Mouse (Mus musculus) heart, postnatal 4 days (tissue): ENCODE data around the gene Chrd. TPM values are rescaled to one million over a fixed set of nuclear protein-coding genes. Genes with fewer than 3 reads are reported as not detected.

ENCODE experiments used
- DNase-seq: peaks from one replicate; pipeline ENCODE4 v3.0.0; 2021
- total RNA-seq, 2 experiments: library from RNA; stranded (reverse); gene quantifications; 2 replicates each; pipeline ENCODE4 v1.2.3; 2021

Chrd gene
- 1 to 10 TPM; 1.6 to 1.9 TPM for total RNA-seq

DNA sequence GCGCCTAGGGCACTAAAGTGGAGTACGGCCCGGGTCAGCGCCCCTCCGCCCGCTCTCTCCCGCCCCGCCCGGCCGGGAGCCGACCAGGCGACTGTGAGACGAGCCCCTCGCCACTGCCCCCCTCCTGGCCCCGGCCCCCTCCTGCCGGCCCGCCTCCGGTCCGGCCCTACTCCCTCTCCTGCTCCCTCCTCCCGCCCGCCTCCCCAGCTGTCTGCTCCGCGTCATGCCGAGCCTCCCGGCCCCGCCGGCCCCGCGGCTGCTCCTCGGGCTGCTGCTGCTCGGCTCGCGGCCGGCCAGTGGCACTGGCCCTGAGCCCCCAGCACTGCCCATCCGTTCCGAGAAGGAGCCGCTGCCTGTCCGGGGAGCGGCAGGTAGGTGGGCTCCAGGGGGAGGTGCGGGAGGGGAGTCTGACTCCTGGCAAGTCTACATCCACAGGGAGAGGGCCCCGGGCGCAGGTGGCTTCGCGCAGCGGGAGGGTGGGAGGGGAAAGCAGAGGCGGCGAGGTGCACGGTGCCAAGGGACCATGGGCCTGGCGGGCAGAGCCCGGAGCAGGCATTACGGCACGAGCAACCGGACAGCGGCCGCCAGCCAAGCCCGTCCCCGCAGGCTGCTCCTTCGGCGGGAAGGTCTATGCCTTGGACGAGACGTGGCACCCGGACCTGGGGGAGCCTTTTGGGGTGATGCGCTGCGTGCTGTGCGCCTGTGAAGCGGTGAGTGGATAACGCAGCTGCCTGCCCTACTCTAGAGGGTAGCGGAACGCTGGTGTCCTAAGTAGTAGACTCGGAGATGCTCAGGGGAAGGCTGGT, at the start of gene Chrd:
TSS of gene Chrd (plus strand) at position 203 of the 806 bp plus-strand sequence.
- DNase-seq: peak; percentile 74

DNA sequence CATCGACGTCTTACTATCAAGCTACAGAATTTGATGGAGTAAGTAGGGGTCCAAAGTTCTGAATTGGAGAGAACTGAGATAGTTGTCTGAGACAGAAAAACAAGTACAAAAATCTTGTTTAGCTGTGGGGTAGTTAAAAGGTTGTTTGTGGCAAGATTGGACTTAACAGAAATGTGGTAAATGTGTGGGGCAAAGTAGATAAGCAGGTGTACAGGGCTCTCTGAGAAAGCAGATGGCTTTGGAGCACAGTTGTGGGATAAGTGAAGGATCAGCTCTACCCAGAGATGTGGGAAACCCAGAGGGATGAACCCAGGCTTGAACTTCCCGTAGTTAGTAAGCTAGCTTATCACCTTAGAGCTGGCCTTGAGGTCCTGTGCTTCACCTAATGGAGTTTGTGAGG, 42.2 kb upstream of the Chrd start:
- no peak for DNase-seq

DNA sequence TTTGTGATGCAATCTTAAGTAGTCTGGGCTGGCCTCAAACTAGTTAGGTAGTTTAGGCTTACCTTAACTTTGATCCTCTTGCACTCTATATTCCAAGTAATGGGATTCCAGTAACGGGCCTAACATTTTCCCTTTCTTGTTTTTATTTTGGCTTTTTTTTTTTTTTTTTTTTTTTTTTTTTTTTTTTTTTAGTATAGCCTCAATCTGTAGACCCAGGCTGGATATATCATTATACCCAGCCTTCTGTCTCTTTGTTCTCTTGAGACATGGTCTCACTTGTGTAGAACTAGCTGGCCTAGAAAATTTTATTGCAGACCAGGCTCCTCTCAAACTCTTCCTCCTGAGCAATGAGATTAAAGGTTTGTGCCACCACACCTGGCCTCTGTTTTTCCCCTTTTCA, 41.3 kb upstream of the Chrd start:
- DNase-seq: no peak

DNA sequence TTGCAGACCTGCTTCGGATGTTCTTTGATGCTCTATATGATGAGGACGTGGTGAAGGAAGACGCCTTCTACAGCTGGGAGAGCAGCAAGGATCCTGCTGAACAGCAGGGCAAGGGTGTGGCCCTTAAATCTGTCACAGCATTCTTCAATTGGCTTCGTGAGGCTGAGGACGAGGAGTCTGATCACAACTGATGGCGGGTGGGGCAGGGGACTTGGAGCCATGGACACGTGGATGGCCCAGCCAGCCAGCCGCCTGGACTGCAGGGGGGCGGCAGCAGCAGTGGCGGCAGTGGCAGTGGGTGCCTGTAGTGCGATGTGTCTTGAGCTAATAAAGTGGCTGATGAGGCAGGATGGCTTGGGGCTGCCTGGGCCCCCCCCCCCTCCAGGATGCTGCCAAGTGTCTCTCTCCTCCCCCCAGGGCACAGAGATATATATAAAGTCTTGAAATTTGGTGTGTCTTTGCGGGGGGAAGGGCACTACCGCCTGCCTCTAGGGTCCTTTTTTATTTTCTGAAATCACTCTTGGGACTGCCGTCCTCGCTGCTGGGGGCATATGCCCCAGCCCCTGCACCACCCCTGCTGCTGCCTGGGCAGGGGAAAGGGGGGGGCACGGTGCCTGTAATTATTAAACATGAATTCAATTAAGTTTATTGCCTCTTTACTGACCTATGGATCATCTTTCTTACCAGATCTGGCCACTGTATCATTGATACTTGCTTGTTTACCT, 40.5 kb upstream of the Chrd start:
- DNase-seq: no peak

DNA sequence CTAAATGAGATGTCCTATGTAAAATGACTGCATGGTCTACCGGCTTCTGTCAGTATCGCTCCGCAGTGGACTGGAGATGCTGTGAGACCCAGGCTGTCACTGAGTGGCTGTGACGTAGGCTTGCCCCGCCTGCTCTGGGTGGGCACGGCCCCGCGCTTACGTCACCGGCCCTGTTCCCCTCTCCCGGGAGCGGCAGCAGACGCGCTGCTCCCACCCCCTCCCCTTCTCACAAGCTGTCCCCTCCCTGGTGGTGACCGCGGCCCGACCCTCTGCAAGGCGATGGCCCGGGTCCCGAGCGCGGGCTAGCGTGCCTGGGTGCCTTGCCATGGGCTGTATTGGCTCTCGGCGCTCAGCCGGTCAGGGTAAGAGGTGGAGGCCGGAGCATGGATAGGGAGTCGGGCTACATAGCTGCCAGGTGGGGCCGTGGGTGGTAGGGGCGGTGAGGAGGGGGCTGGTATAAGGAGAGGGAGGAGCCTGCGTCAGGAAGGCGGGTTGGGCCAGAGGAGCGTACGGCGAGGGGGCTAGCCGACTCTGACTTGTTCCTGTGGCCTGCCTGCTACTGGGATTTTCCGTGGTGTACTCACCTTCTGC, 39.7 kb upstream of the Chrd start, which contains the start of gene Fam131a:
TSS of gene Fam131a (plus strand) at position 131 of the 591 bp plus-strand sequence.
- DNase-seq: peak; percentile 93

DNA sequence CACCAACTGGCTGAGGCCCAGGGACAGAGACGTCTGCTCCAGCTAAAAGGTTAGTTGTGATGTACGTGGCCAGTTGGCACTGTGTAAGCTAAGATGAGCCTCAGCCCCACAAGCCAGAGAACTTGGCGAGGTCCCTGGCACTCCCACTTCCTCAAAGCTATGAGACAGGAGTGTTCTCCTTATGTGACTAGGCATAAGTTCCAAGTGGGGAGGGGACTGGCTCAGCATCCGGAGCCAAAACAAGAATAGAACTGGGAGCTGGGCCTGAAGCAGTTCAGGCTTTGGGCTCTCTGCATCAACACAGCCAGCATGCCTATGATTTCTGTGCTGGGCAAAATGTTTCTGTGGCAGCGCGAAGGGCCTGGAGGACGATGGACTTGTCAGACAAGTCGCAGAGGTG, 38.1 kb upstream of the Chrd start:
- peak; percentile 64 for DNase-seq

DNA sequence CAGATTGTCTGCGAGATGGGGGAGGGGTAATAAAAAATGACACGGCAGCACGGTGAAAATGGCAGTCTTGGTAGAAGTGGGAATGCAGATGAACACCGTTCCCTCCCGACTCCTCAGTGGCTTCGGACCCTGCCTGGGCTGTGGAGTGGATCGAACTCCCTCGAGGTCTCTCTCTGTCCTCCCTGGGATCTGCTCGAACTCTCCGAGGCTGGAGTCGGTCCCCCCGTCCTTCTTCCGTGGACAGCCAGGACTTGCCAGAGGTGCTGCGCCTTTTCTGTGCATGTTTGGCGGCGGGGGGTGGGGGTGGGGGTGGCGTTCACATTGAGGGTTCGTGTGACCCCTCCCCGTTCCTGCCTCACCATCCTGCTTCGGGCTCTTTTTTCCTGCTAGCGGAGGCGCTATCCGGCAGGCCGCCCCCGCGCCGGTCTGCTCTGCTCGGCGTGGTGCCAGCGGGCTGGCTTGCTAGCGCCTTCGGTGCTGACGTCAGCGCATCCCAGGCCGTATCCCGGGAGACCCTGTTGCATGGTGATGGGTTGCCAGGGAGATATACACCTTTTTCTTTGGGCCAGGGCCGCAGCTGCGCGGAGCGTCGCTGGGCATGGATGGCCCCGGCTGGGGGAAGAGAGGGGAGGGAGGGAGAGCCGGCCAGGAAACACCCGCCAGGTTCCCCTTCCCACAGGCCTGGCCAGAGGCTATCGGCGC, 37.2 kb upstream of the Chrd start:
- DNase-seq: peak; percentile 95

DNA sequence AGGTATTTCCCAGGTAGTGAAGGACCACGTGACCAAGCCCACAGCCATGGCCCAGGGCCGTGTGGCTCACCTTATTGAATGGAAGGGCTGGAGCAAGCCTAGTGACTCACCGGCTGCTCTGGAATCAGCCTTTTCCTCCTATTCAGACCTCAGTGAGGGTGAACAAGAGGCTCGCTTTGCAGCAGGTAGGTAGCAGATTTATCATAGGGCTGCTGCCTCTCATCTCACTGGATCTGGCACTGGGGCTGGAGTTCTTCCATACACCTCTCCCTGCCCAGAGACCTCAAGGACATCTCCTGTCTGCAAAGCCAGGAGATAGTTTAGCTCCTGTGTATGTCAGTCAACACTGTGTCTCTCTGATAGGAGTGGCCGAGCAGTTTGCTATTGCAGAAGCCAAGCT, 33.7 kb upstream of the Chrd start:
- DNase-seq: no peak

DNA sequence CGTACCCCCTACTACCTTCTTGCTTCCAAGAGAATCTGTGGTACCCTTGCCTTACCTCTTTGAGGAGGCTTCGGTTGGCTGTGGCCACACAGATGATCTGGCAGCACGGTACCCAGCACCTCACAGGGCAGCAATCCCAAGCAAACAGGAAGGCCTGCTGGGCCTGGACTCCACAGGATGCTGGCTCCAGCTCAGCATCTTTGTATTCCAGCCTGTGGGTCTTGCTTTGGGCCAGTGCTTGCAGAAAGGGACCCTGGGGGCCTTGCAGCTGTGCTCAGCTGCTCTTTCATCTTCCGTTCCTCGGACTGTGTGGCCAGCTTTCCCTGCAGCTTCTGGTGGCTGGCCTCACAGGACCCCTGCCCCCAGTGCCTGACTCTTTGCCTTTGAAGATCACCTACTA, 32.9 kb upstream of the Chrd start:
- peak; percentile 33 for DNase-seq

DNA sequence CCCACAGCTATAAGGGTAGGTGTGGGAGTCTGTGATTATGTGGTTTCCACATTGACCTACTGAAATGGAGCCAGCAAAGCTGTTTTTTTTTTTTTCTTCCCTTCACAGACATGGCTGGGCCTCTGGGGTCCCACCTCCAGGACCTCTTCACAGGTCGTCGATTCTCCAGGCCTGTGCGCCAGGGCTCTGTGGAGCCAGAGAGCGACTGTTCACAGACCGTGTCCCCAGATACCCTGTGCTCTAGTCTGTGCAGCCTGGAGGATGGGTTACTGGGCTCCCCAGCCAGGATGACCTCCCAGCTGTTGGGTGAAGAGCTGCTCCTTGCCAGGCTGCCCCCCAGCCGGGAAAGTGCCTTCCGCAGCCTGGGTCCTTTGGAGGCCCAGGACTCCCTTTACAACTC, 31.6 kb upstream of the Chrd start:
- no peak for DNase-seq

DNA sequence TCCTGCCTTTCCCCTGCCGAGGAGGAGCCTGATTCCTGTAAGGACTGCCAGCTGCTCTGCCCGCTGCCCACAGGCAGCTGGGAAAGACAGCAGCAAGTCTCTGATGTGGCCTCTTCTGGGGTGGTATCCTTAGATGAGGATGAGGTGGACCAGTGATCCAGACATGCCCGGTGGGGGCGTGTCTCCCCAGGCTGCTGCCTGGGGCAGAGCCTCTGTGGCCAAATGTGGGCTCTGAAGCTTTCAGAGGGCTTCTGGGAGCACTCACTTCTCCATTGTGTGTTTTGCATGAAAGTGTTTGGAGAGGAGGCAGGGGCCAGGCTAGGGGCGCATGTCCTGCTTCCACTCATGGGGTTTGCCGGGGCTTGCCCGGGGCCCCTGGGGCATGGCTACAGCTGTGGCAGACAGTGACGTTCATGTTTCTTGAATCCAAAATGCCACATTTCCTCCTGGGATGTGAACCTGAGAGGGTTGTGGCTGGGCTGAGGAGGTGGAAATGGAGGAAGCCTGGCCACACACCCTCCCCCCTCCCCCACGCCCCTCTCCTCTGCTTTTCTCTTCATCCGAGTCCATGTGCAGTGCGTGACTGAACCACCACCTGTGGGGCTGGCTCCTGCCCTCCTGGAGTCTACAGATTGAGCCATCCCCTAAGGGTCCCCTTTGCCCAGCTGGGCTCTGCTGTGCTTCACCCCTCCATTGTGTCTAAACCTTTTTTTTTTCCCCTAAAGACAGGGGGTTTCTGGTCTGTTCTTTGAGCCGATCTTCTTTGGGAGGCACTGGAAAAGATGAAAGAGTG, 31.0 kb upstream of the Chrd start:
- no peak for DNase-seq

DNA sequence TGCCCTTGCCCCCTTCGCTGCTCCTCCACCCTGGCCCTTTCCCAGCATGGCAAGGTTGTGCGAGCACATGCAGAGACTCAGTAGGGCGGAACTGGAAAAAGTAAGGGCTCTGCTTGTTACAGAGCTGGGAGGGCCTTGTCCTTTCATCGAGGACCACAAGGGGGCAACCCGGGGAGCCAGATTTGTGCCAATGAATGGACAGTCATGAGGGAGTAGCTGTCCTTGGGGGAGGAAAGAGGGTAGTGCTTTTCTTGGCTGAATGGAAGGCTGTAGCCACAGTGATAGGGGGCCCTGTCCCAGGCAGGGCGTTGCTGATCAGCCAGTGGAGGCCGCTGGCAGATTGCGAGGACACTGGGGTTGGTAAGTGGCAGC, 30.4 kb upstream of the Chrd start:
- peak; percentile 87 for DNase-seq

DNA sequence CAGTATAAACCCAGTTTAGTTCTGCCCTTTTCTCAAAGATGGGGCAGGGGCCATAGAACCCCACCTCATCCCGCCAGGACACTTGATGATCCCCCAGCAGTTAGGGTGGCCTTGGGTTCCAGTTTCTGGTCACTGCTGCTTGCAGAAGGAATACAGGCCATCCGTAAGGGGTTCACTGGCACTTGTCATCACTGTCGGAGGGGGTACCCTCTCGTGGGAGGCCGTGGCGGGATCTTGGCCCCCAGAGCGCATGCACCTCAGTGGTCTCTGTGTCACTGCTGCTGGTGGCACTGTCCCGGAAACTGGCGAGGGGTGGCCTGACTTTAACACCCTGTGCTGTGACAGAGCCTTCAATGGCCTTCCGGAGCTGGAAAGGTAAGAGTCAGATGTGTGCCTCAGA, 29.9 kb upstream of the Chrd start:
- no peak for DNase-seq

DNA sequence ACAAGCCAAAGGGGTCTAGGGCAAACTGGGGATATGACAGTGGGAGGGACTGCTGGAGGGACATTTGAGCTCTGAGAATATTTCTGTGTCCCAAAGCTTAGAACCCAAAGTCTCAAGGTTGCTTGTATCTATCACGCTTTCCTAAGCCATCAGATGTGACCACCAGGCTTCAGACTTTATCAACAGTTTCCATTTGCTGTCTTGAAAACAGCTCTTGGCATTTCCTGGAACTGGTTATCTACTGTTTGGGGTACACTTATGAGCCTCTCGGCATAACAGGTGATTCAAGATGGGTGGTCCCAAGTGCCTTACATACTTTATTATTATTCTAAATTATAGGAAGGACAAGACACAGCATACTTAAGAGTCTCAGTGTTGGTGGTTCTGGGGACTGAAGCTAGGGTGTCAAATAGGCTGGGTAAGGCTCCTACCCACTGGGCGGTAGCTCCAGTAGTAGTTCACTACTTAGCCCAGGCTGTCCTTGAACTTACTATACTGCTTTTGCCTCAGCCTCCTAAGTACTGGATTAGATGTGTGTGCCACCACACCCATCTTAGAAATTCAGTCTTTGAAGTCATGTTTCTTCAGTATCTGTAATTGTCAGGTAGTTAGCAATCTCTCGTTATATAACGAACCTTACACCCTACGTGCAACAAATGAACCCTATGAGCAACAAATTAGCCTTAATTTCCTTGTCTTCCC, 29.1 kb upstream of the Chrd start:
- DNase-seq: no peak

DNA sequence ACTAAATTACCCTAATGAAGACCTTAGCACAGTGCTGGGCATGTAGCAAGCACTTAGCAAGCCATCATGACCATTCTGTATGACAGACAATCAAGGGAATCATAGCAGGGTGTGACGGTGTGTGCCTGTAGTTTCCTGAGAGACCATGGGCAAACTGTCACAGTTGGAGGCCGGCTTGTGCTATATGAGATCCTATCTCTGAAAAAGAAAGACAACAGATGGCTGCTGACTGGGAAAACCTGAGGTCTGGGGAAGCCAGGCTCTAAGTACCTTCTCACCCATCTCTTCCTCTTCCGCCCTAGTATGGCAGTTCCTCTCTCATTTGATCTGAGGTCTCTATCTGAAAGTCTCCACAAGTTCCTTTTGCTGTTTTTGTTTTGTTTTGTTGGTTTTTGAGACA, 27.1 kb upstream of the Chrd start:
- no peak for DNase-seq

DNA sequence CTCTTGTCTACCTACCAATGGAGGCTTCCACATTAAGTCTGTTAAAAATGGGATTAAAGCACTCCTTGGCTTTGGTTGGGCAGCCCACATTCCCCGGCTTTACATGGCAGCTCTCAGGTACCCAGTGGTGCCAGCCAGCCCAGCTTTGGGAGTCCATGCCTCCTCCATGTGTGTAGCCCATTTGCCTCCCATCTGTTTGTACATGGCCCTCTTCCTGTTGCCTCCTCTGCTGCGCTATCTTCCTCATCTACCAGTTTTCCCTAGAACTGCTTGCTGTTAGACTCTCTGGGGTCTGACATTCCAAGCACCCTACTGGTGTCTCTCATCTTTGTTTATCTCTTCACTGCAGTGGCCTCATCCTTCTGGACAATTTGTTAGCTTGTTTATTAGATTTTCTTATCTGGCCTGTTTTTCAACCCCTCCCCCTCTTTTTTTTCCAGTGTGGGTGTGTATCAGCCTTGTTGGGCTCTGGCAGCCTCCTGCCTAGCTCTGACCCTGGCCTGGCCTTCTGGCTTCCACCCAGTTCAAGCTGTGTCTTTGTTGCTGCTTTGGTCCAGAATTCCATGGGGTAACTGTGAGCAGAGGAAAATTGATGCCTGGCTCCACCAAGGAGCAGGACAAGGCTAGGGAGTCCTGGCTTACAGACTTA, 26.4 kb upstream of the Chrd start:
- DNase-seq: no peak

DNA sequence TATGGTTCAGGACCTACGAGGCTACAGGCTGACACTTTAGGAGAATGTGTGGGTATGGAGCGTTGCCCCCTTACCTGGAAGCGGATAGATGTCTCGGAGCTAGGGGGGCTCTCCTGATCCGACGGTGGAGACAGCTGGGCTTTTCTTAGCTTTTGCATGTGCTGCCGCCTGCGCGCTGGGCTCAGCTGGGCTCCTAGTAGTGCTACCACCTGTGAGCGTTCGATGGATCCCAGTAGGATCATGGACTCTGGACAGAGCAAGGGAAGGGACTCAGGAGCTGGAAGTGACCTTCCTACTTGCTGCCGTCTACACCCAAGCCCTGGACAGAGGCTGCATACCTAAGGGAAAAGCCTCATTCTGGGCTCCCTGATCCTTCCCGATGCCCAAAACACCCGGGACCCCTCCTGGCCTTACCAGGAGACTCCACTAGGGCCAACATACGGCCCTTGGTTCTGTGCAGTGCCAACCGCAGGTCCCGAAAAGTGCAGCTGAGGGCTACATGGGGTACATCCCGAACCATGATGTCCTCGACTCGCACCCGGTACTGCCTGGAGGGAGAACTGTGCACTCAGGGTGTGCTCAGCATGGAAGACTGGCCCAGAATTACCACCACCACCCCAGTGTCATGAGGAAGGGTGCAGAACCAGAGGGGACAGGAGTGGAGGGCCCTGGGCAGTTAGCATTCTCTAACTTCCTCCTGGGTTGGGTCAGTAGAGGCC, 24.5 kb upstream of the Chrd start:
- DNase-seq: no peak

DNA sequence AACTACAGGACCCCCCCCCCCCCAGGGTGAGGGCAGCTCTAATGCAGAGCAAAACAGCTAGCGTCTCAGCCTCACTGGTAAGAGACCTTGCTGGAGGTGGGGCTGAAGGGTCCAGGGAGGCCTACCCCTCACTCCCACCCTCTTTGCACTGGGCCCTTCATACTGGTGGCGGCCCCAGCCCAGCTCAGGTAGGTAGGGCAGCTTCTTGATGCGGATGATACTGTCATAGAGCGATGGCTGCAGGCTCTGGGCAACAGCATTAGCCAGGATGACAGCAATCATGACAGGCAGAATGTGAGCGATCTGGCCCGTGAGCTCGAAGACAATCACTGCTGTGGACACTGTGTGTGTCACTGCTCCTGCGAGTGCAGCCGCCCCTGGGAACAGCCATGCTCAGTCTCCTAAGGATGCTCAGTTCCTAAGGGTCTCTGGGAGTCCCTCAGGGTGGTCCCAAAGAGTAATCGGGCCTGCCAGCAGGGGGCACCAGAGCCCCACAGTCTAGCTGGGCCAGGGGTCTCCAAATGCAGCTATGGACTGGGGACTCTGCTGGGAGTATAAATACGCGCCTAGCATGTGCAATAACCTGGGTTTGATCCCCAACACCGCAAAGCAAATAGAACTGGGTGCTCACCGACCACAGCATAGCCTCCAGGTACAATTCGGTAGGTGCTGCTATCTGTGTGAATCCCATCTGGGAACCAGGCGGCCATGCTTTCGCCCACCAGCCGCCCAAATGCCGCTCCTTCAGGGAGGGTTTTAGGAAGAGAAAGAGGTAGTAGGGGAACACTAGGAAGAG, 23.8 kb upstream of the Chrd start:
- peak; percentile 56 for DNase-seq

DNA sequence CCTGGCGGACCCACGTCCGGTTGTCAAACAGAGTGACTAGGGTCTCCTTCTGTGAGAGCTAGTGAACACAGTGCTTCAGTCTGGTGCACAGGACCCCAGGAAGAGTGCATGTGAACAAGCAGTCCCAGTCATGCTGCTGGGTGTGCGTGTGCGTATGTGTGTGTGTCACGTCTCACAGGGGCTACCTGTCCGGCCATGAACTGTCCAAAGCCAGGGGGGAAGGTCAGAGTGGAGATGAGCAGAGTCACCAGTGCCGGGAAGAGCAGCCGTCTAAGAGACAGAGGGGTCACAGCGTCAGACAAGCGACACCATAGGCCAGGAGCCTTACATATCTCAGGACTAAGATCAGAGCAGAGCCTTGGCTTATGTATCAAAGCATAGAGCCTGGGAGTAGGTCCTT, 22.6 kb upstream of the Chrd start:
- DNase-seq: no peak
